Mouse (Mus musculus): ENCODE measurements around the gene Adam23.

- TF ChIP-seq POLR2A (IDR thresholded peaks at IDR 0.05; ENCODE audit: insufficient read length, low read depth) (no peak), MAX (IDR thresholded peaks at IDR 0.05; ENCODE audit: low read depth) (no peak), SRF (IDR thresholded peaks at IDR 0.05; ENCODE audit: control insufficient read depth, insufficient read length, low read depth) (no peak), TCF12 (IDR thresholded peaks at IDR 0.05; ENCODE audit: insufficient read depth, poor library complexity, severe bottlenecking) (no peak)
Observed at GRCm38 (mm10) chr1:63450091-63450490, 4.4 kb downstream of the Adam23 start.

All from myocyte (in vitro differentiated cells).